Mouse (Mus musculus): ENCODE results near the gene Aasdh. TPM values are rescaled to one million over a fixed set of nuclear protein-coding genes. Genes with fewer than 3 reads are reported as not detected.
"Not testable (repeated sequence)": the region's sequence is repeated elsewhere in the genome, so short reads cannot be mapped to it uniquely, and the experiment has no call there.

Gene Aasdh
- 24.0 and 32.1 TPM in 2 replicates for total RNA-seq (2021)
- long read RNA-seq, partial matches to known transcripts, result 3 of 5 reads
- long read RNA-seq, other reads (novel, unspliced or antisense), result 1 of 5 reads

GRCm38 (mm10) chr5:76905405-76906154, at the start of gene Aasdh:
Gene Aasdh, minus strand, starts transcription at chr5:76905514.
- peak; percentile 99 for DNase-seq

GRCm38 (mm10) chr5:76954271-76954900, 49.1 kb upstream of the Aasdh start:
- DNase-seq, result no peak

- no peak for DNase-seq
Observed at GRCm38 (mm10) chr5:76953794-76954193, 48.5 kb upstream of the Aasdh start.

- no peak for DNase-seq
Observed at GRCm38 (mm10) chr5:76952112-76953040, 47.1 kb upstream of the Aasdh start.

GRCm38 (mm10) chr5:76951106-76952027, 46.1 kb upstream of the Aasdh start, which contains the start of the genes Paics and Ppat:
Gene Paics, plus strand, starts transcription at chr5:76951307.
Gene Ppat, minus strand, starts transcription at chr5:76951578.
- DNase-seq, result peak; percentile 98

GRCm38 (mm10) chr5:76950343-76951105, 45.2 kb upstream of the Aasdh start:
- no peak for DNase-seq

- DNase-seq, result no peak
Observed at GRCm38 (mm10) chr5:76947758-76948157, 42.4 kb upstream of the Aasdh start.

GRCm38 (mm10) chr5:76947142-76947541, 41.8 kb upstream of the Aasdh start:
- no peak for DNase-seq

- no peak for DNase-seq
Observed at GRCm38 (mm10) chr5:76945678-76946033, 40.3 kb upstream of the Aasdh start.

- no peak for DNase-seq
Observed at GRCm38 (mm10) chr5:76944965-76945677, 39.8 kb upstream of the Aasdh start.

- DNase-seq, result no peak
Observed at GRCm38 (mm10) chr5:76942505-76942904, 37.2 kb upstream of the Aasdh start.

- no peak for DNase-seq
Observed at GRCm38 (mm10) chr5:76941975-76942374, 36.7 kb upstream of the Aasdh start.

- DNase-seq, result no peak
Observed at GRCm38 (mm10) chr5:76939717-76940116, 34.4 kb upstream of the Aasdh start.

- DNase-seq, result no peak
Observed at GRCm38 (mm10) chr5:76929180-76929877, 24.0 kb upstream of the Aasdh start.

GRCm38 (mm10) chr5:76928124-76928832, 23.0 kb upstream of the Aasdh start:
- peak; percentile 9 for DNase-seq

GRCm38 (mm10) chr5:76924296-76924695, 19.0 kb upstream of the Aasdh start:
- DNase-seq, result no peak

GRCm38 (mm10) chr5:76923428-76923827, 18.1 kb upstream of the Aasdh start:
- DNase-seq, result peak; percentile 78

GRCm38 (mm10) chr5:76922833-76923232, 17.5 kb upstream of the Aasdh start:
- no peak for DNase-seq

- DNase-seq, result not testable (repeated sequence)
Observed at GRCm38 (mm10) chr5:76912522-76912921, 7.2 kb upstream of the Aasdh start.
